Mouse (Mus musculus) MEL (cell line): ENCODE data around the gene Hoxd8. TPM values are rescaled to one million over a fixed set of nuclear protein-coding genes. Genes with fewer than 3 reads are reported as not detected.

Experiments used
- DNase-seq: peaks from one replicate; pipeline ENCODE4 v3.0.0; 2011; ENCODE audit warnings: low read depth, low spot score
- H3K27ac ChIP-seq: 2 replicates; pipeline ENCODE4 v1.5.1; 2012; ENCODE audit warnings: low read depth, mild to moderate bottlenecking, control low read depth, low read length, moderate library complexity; ENCODE audit not compliant: control insufficient read depth
- H3K27me3 ChIP-seq, 2 experiments: fragments of 150-350 bp in 1 of 2; sonication (generic) in 1 of 2; 2 replicates each; pipeline ENCODE4 v1.6.1; 2012; ENCODE audit warnings: low read length in 2 of 2, mild to moderate bottlenecking in 2 of 2, improper control_type of control experiment in 1 of 2, moderate library complexity in 1 of 2; ENCODE audit not compliant: insufficient read depth in 2 of 2, control insufficient read depth in 1 of 2
- H3K36me3 ChIP-seq, 2 experiments: 2 replicates each; pipeline ENCODE4 v1.6.1; 2012 to 2014; ENCODE audit warnings: low read length in 2 of 2, improper control_type of control experiment in 1 of 2, inconsistent platforms in 1 of 2, mild to moderate bottlenecking in 1 of 2; ENCODE audit not compliant: insufficient read depth in 2 of 2, control insufficient read depth in 1 of 2
- H3K4me1 ChIP-seq, 2 experiments: fragments of 150-350 bp in 1 of 2; sonication (generic) in 1 of 2; 2 replicates each; pipeline ENCODE4 v1.6.1; 2012; ENCODE audit warnings: low read length in 2 of 2, improper control_type of control experiment in 1 of 2, mild to moderate bottlenecking in 1 of 2; ENCODE audit not compliant: insufficient read depth in 2 of 2, control insufficient read depth in 1 of 2
- H3K4me3 ChIP-seq, 2 experiments: fragments of 150-350 bp in 1 of 2; sonication (generic) in 1 of 2; 2 replicates each; pipeline ENCODE4 v1.5.1; 2012; ENCODE audit warnings: low read depth in 2 of 2, low read length in 2 of 2, mild to moderate bottlenecking in 2 of 2, moderate library complexity in 2 of 2, control low read depth in 1 of 2, improper control_type of control experiment in 1 of 2; ENCODE audit not compliant: control insufficient read depth in 1 of 2, insufficient read depth in 1 of 2
- H3K79me2 ChIP-seq: 2 replicates; pipeline ENCODE4 v1.6.1; 2012; ENCODE audit warnings: mild to moderate bottlenecking, low read length, moderate library complexity; ENCODE audit not compliant: control insufficient read depth, poor library complexity, insufficient read depth
- H3K9ac ChIP-seq: 2 replicates; pipeline ENCODE4 v1.6.1; 2012; ENCODE audit warnings: low read depth, mild to moderate bottlenecking, control low read depth, low read length, moderate library complexity; ENCODE audit not compliant: control insufficient read depth, poor library complexity, severe bottlenecking
- H3K9me3 ChIP-seq: fragments of 150-350 bp; sonication (generic); replicated peaks from 2 replicates; pipeline ENCODE4 v1.6.1; 2012; ENCODE audit warnings: mild to moderate bottlenecking, low read length, improper control_type of control experiment, moderate library complexity; ENCODE audit not compliant: insufficient read depth
- BHLHE40 ChIP-seq: IDR thresholded peaks from 2 replicates; pipeline ENCODE4 v1.6.1; 2012; ENCODE audit warnings: low read depth, mild to moderate bottlenecking, inconsistent platforms, low read length, improper control_type of control experiment, borderline replicate concordance
- CHD1 ChIP-seq: IDR thresholded peaks from 2 replicates; pipeline ENCODE4 v1.6.1; 2012; ENCODE audit warnings: low read depth, mild to moderate bottlenecking, inconsistent platforms, low read length, improper control_type of control experiment
- CHD2 ChIP-seq: IDR thresholded peaks from 2 replicates; pipeline ENCODE4 v1.6.1; 2011; ENCODE audit warnings: low read length, improper control_type of control experiment
- CTCF ChIP-seq, 3 experiments: IDR thresholded peaks in 2 of 3; conservative IDR thresholded peaks in 1 of 3; 2 replicates each; pipeline ENCODE4 v1.5.1; 2011 to 2012; ENCODE audit warnings: low read length in 3 of 3, low read depth in 2 of 3, mild to moderate bottlenecking in 2 of 3, improper control_type of control experiment in 1 of 3, inconsistent platforms in 1 of 3, mixed read lengths in 1 of 3, moderate library complexity in 1 of 3; ENCODE audit not compliant: control insufficient read depth in 1 of 3, insufficient read depth in 1 of 3, poor library complexity in 1 of 3, severe bottlenecking in 1 of 3
- E2F4 ChIP-seq: IDR thresholded peaks from 2 replicates; pipeline ENCODE4 v1.6.1; 2011; ENCODE audit warnings: low read depth, low read length, improper control_type of control experiment, borderline replicate concordance
- EP300 ChIP-seq, 2 experiments: IDR thresholded peaks; 2 replicates each; pipeline ENCODE4 v1.6.1; 2011; ENCODE audit warnings: improper control_type of control experiment in 2 of 2, low read length in 2 of 2, low read depth in 1 of 2, mild to moderate bottlenecking in 1 of 2
- GABPA ChIP-seq: IDR thresholded peaks from 2 replicates; pipeline ENCODE4 v1.6.1; 2012; ENCODE audit warnings: low read depth, mild to moderate bottlenecking, inconsistent platforms, low read length, improper control_type of control experiment, moderate library complexity
- HCFC1 ChIP-seq: IDR thresholded peaks from 2 replicates; pipeline ENCODE4 v1.6.1; 2012; ENCODE audit warnings: low read depth, mild to moderate bottlenecking, inconsistent platforms, low read length, improper control_type of control experiment, moderate library complexity
- JUND ChIP-seq: IDR thresholded peaks from 2 replicates; pipeline ENCODE4 v1.6.1; 2011; ENCODE audit warnings: low read depth, mild to moderate bottlenecking, improper control_type of control experiment, low read length
- KAT2A ChIP-seq: conservative IDR thresholded peaks from 2 replicates; pipeline ENCODE4 v1.6.1; 2012; ENCODE audit warnings: low read depth, low read length, improper control_type of control experiment, inconsistent platforms
- MAZ ChIP-seq: IDR thresholded peaks from 2 replicates; pipeline ENCODE4 v1.6.1; 2012; ENCODE audit warnings: low read depth, mild to moderate bottlenecking, inconsistent platforms, low read length, improper control_type of control experiment
- MEF2A ChIP-seq: IDR thresholded peaks from 2 replicates; pipeline ENCODE4 v1.6.1; 2014; ENCODE audit warnings: low read depth, mild to moderate bottlenecking, inconsistent platforms, low read length, improper control_type of control experiment; ENCODE audit not compliant: poor library complexity, insufficient replicate concordance, severe bottlenecking; ENCODE audit errors: extremely low read depth
- MXI1 ChIP-seq: IDR thresholded peaks from 2 replicates; pipeline ENCODE4 v1.6.1; 2011; ENCODE audit warnings: mild to moderate bottlenecking, low read depth, low read length, improper control_type of control experiment
- MYB ChIP-seq: IDR thresholded peaks from 2 replicates; pipeline ENCODE4 v1.6.1; 2011; ENCODE audit warnings: mild to moderate bottlenecking, low read depth, low read length, improper control_type of control experiment
- MYC ChIP-seq: IDR thresholded peaks from 2 replicates; pipeline ENCODE4 v1.6.1; 2011; ENCODE audit warnings: low read depth, mild to moderate bottlenecking, low read length, improper control_type of control experiment, moderate library complexity
- POLR2A ChIP-seq, 2 experiments: IDR thresholded peaks; 2 replicates each; pipeline ENCODE4 v1.6.1; 2011 to 2012; ENCODE audit warnings: low read length in 2 of 2, mild to moderate bottlenecking in 2 of 2, control low read depth in 1 of 2, improper control_type of control experiment in 1 of 2, low read depth in 1 of 2, moderate library complexity in 1 of 2; ENCODE audit not compliant: control insufficient read depth in 1 of 2, insufficient read depth in 1 of 2, poor library complexity in 1 of 2
- POLR2AphosphoS2 ChIP-seq: IDR thresholded peaks from 2 replicates; pipeline ENCODE4 v1.6.1; 2011; ENCODE audit warnings: low read length, improper control_type of control experiment
- RAD21 ChIP-seq: IDR thresholded peaks from 2 replicates; pipeline ENCODE4 v1.6.1; 2011; ENCODE audit warnings: mild to moderate bottlenecking, low read depth, low read length, improper control_type of control experiment
- SIN3A ChIP-seq: IDR thresholded peaks from 2 replicates; pipeline ENCODE4 v1.6.1; 2012; ENCODE audit warnings: low read length, improper control_type of control experiment, inconsistent platforms
- SMC3 ChIP-seq: IDR thresholded peaks from 2 replicates; pipeline ENCODE4 v1.6.1; 2011; ENCODE audit warnings: low read depth, low read length, improper control_type of control experiment
- TAL1 ChIP-seq: IDR thresholded peaks from 2 replicates; pipeline ENCODE4 v1.6.1; 2012; ENCODE audit warnings: mild to moderate bottlenecking, inconsistent platforms, low read length, moderate library complexity, mixed read lengths
- TBP ChIP-seq: IDR thresholded peaks from 2 replicates; pipeline ENCODE4 v1.8.0; 2011; ENCODE audit warnings: low read depth, low read length, improper control_type of control experiment
- TCF12 ChIP-seq: IDR thresholded peaks from 2 replicates; pipeline ENCODE4 v1.6.1; 2014; ENCODE audit warnings: low read depth, mild to moderate bottlenecking, inconsistent platforms, low read length, improper control_type of control experiment, moderate library complexity
- UBTF ChIP-seq: IDR thresholded peaks from 2 replicates; pipeline ENCODE4 v1.6.1; 2012; ENCODE audit warnings: low read depth, mild to moderate bottlenecking, inconsistent platforms, low read length, improper control_type of control experiment, moderate library complexity, borderline replicate concordance; ENCODE audit not compliant: insufficient read depth
- USF1 ChIP-seq: IDR thresholded peaks from 2 replicates; pipeline ENCODE4 v1.6.1; 2014; ENCODE audit warnings: low read depth, mild to moderate bottlenecking, inconsistent platforms, low read length, improper control_type of control experiment, moderate library complexity
- USF2 ChIP-seq, 2 experiments: IDR thresholded peaks; 2 replicates each; pipeline ENCODE4 v1.6.1; 2011 to 2012; ENCODE audit warnings: improper control_type of control experiment in 2 of 2, low read length in 2 of 2, borderline replicate concordance in 1 of 2, inconsistent platforms in 1 of 2, low read depth in 1 of 2, mild to moderate bottlenecking in 1 of 2; ENCODE audit not compliant: insufficient read depth in 1 of 2
- ZC3H11A ChIP-seq: IDR thresholded peaks from 2 replicates; pipeline ENCODE4 v1.6.1; 2012; ENCODE audit warnings: low read depth, mild to moderate bottlenecking, inconsistent platforms, low read length, improper control_type of control experiment
- ZMIZ1 ChIP-seq: IDR thresholded peaks from 2 replicates; pipeline ENCODE4 v1.6.1; 2012; ENCODE audit warnings: low read depth, mild to moderate bottlenecking, inconsistent platforms, low read length, improper control_type of control experiment, moderate library complexity
- ZNF384 ChIP-seq: IDR thresholded peaks from 2 replicates; pipeline ENCODE4 v1.6.1; 2012; ENCODE audit warnings: low read depth, mild to moderate bottlenecking, inconsistent platforms, low read length, improper control_type of control experiment
- polyA plus RNA-seq, 2 experiments: library from polyadenylated mRNA; stranded (reverse) in 1 of 2; unstranded in 1 of 2; fragments of >175 nt in 1 of 2; fragments of >200 nt in 1 of 2; gene quantifications; 2 replicates each; pipeline versions ENCODE4 v1.2.1 to v1.2.4; 2012; ENCODE audit warnings: low replicate concordance in 2 of 2, low read depth in 1 of 2; ENCODE audit not compliant: insufficient read length in 2 of 2, insufficient read depth in 1 of 2, missing spikeins in 1 of 2
- total RNA-seq: library from RNA; depleted of rRNA; stranded (reverse); fragments of 300-350 nt; gene quantifications from 2 replicates; pipeline ENCODE4 v1.2.3, GENCODE M21; 2012

The Hoxd8 gene
- total and polyA plus RNA-seq, 3 experiments, result 4.7 to 7.4 TPM; not detected in 1

DNA sequence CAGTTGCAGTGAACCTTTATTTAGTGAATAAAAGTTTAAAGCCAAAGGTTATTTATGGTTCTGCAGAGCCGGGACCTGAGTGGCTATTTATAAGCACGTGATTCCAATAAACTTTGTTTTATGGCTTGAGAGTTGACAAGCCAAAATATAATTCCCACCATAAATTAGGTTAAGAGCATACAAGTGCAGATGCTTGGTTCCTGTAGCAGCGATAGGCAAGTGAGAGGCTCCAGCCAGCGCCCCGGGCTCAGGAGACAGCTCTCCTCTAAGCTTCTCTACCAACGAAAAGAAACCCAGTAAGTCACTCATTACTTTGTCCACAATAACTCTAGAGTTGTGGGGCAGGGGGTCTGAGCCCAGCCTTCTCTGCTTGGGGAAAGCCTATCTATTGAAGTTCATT is 17.5 kb downstream of the Hoxd8 start:
- no peak overlapping the region for H3K9ac ChIP-seq
- no peaks in the 10 kb centered on the region for H3K79me2 ChIP-seq
- H3K4me1 ChIP-seq, result no peaks in the 10 kb centered on the region
- H3K4me3 ChIP-seq, result no peak overlapping the region
- H3K27me3 ChIP-seq, result no peaks in the 10 kb centered on the region; a peak in 1 of 4 replicates
- TF ChIP-seq SIN3A (no peak), TBP (no peak), ZC3H11A (no peak), E2F4 (no peak), ZNF384 (no peak), MYC (no peak), BHLHE40 (no peak), HCFC1 (no peak), UBTF (no peak), MXI1 (no peak), TAL1 (no peak), CHD2 (no peak), EP300 (IDR thresholded peaks at IDR 0.05; ENCODE audit: low read depth in 1 of 2, low read length in 2 of 2) (no peak), POLR2A (IDR thresholded peaks at IDR 0.05; ENCODE audit: control insufficient read depth in 1 of 2, insufficient read depth in 1 of 2, low read depth in 1 of 2, low read length in 2 of 2, poor library complexity in 1 of 2) (no peak), MEF2A (no peak), POLR2AphosphoS2 (no peak), MAZ (no peak), CTCF (IDR thresholded peaks at IDR 0.05 in 2 of 3, conservative IDR thresholded peaks at IDR 0.05 in 1 of 3; ENCODE audit: control insufficient read depth in 1 of 3, insufficient read depth in 1 of 3, low read depth in 2 of 3, low read length in 3 of 3, poor library complexity in 1 of 3, severe bottlenecking in 1 of 3) (no peak), TCF12 (no peak)
- no peaks in the 10 kb centered on the region for H3K36me3 ChIP-seq
- no peaks in the 10 kb centered on the region for H3K9me3 ChIP-seq
- H3K27ac ChIP-seq, result no peak overlapping the region
- DNase-seq, result no peak

DNA sequence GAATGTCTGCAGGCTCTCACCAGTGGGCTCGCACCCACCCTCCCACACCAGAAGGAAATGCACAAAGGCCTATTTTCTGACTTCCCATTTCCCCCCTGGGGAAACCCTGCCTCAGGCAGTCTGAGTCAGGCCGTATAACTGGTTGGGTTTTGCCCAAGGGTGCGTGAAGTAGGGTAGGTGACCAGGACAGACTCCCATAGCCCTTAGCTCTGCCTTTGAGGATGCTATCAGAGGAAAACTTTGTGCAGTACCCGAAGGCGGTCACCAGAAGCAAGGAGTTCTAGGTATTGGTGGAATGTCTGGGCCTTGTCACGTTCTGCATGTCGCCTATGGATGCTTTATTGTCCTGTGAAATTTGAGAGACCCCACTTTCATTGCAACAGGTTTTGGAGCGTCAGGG is 18.5 kb downstream of the Hoxd8 start:
- Histone ChIP-seq H3K27ac (no peak overlapping the region), H3K79me2 (no peaks in the 10 kb centered on the region), H3K36me3 (no peaks in the 10 kb centered on the region), H3K9me3 (no peaks in the 10 kb centered on the region), H3K27me3 (no peaks in the 10 kb centered on the region; a peak in 1 of 4 replicates), H3K4me3 (no peak overlapping the region), H3K9ac (no peak overlapping the region), H3K4me1 (no peaks in the 10 kb centered on the region)
- DNase-seq, result no peak
- TF ChIP-seq SMC3 (no peak), ZMIZ1 (no peak), MAZ (no peak), GABPA (no peak), RAD21 (no peak), MYB (no peak), TAL1 (no peak), JUND (no peak), CHD2 (no peak), POLR2AphosphoS2 (no peak), KAT2A (no peak), MYC (no peak), USF2 (IDR thresholded peaks at IDR 0.05; ENCODE audit: borderline replicate concordance in 1 of 2, insufficient read depth in 1 of 2, low read depth in 1 of 2, low read length in 2 of 2) (no peak), TCF12 (no peak), CHD1 (no peak), USF1 (no peak)
